Mouse (Mus musculus) MEL (cell line): ENCODE data around the gene Rapgef4. TPM values are rescaled to one million over a fixed set of nuclear protein-coding genes. Genes with fewer than 3 reads are reported as not detected.

Experiments
- DNase-seq: peaks from one replicate; pipeline ENCODE4 v3.0.0; 2011; ENCODE audit warnings: low read depth, low spot score
- H3K27ac ChIP-seq: 2 replicates; pipeline ENCODE4 v1.5.1; 2012; ENCODE audit warnings: low read depth, mild to moderate bottlenecking, control low read depth, low read length, moderate library complexity; ENCODE audit not compliant: control insufficient read depth
- H3K27me3 ChIP-seq, 2 experiments: fragments of 150-350 bp in 1 of 2; sonication (generic) in 1 of 2; 2 replicates each; pipeline ENCODE4 v1.6.1; 2012; ENCODE audit warnings: low read length in 2 of 2, mild to moderate bottlenecking in 2 of 2, improper control_type of control experiment in 1 of 2, moderate library complexity in 1 of 2; ENCODE audit not compliant: insufficient read depth in 2 of 2, control insufficient read depth in 1 of 2
- H3K36me3 ChIP-seq, 2 experiments: 2 replicates each; pipeline ENCODE4 v1.6.1; 2012 to 2014; ENCODE audit warnings: low read length in 2 of 2, improper control_type of control experiment in 1 of 2, inconsistent platforms in 1 of 2, mild to moderate bottlenecking in 1 of 2; ENCODE audit not compliant: insufficient read depth in 2 of 2, control insufficient read depth in 1 of 2
- H3K4me1 ChIP-seq, 2 experiments: fragments of 150-350 bp in 1 of 2; sonication (generic) in 1 of 2; 2 replicates each; pipeline ENCODE4 v1.6.1; 2012; ENCODE audit warnings: low read length in 2 of 2, improper control_type of control experiment in 1 of 2, mild to moderate bottlenecking in 1 of 2; ENCODE audit not compliant: insufficient read depth in 2 of 2, control insufficient read depth in 1 of 2
- H3K4me3 ChIP-seq, 2 experiments: fragments of 150-350 bp in 1 of 2; sonication (generic) in 1 of 2; 2 replicates each; pipeline ENCODE4 v1.5.1; 2012; ENCODE audit warnings: low read depth in 2 of 2, low read length in 2 of 2, mild to moderate bottlenecking in 2 of 2, moderate library complexity in 2 of 2, control low read depth in 1 of 2, improper control_type of control experiment in 1 of 2; ENCODE audit not compliant: control insufficient read depth in 1 of 2, insufficient read depth in 1 of 2
- H3K79me2 ChIP-seq: 2 replicates; pipeline ENCODE4 v1.6.1; 2012; ENCODE audit warnings: mild to moderate bottlenecking, low read length, moderate library complexity; ENCODE audit not compliant: control insufficient read depth, poor library complexity, insufficient read depth
- H3K9ac ChIP-seq: 2 replicates; pipeline ENCODE4 v1.6.1; 2012; ENCODE audit warnings: low read depth, mild to moderate bottlenecking, control low read depth, low read length, moderate library complexity; ENCODE audit not compliant: control insufficient read depth, poor library complexity, severe bottlenecking
- H3K9me3 ChIP-seq: fragments of 150-350 bp; sonication (generic); replicated peaks from 2 replicates; pipeline ENCODE4 v1.6.1; 2012; ENCODE audit warnings: mild to moderate bottlenecking, low read length, improper control_type of control experiment, moderate library complexity; ENCODE audit not compliant: insufficient read depth
- BHLHE40 ChIP-seq: IDR thresholded peaks from 2 replicates; pipeline ENCODE4 v1.6.1; 2012; ENCODE audit warnings: low read depth, mild to moderate bottlenecking, inconsistent platforms, low read length, improper control_type of control experiment, borderline replicate concordance
- CHD1 ChIP-seq: IDR thresholded peaks from 2 replicates; pipeline ENCODE4 v1.6.1; 2012; ENCODE audit warnings: low read depth, mild to moderate bottlenecking, inconsistent platforms, low read length, improper control_type of control experiment
- E2F4 ChIP-seq: IDR thresholded peaks from 2 replicates; pipeline ENCODE4 v1.6.1; 2011; ENCODE audit warnings: low read depth, low read length, improper control_type of control experiment, borderline replicate concordance
- ELF1 ChIP-seq: IDR thresholded peaks from 2 replicates; pipeline ENCODE4 v1.6.1; 2014; ENCODE audit warnings: low read depth, mild to moderate bottlenecking, inconsistent platforms, low read length, improper control_type of control experiment, moderate library complexity
- EP300 ChIP-seq, 2 experiments: IDR thresholded peaks; 2 replicates each; pipeline ENCODE4 v1.6.1; 2011; ENCODE audit warnings: improper control_type of control experiment in 2 of 2, low read length in 2 of 2, low read depth in 1 of 2, mild to moderate bottlenecking in 1 of 2
- GABPA ChIP-seq: IDR thresholded peaks from 2 replicates; pipeline ENCODE4 v1.6.1; 2012; ENCODE audit warnings: low read depth, mild to moderate bottlenecking, inconsistent platforms, low read length, improper control_type of control experiment, moderate library complexity
- GATA1 ChIP-seq: IDR thresholded peaks from 2 replicates; pipeline ENCODE4 v1.6.1; 2011; ENCODE audit warnings: low read depth, low read length, improper control_type of control experiment
- JUND ChIP-seq: IDR thresholded peaks from 2 replicates; pipeline ENCODE4 v1.6.1; 2011; ENCODE audit warnings: low read depth, mild to moderate bottlenecking, improper control_type of control experiment, low read length
- KAT2A ChIP-seq: conservative IDR thresholded peaks from 2 replicates; pipeline ENCODE4 v1.6.1; 2012; ENCODE audit warnings: low read depth, low read length, improper control_type of control experiment, inconsistent platforms
- MAZ ChIP-seq: IDR thresholded peaks from 2 replicates; pipeline ENCODE4 v1.6.1; 2012; ENCODE audit warnings: low read depth, mild to moderate bottlenecking, inconsistent platforms, low read length, improper control_type of control experiment
- MEF2A ChIP-seq: IDR thresholded peaks from 2 replicates; pipeline ENCODE4 v1.6.1; 2014; ENCODE audit warnings: low read depth, mild to moderate bottlenecking, inconsistent platforms, low read length, improper control_type of control experiment; ENCODE audit not compliant: poor library complexity, insufficient replicate concordance, severe bottlenecking; ENCODE audit errors: extremely low read depth
- NELFE ChIP-seq: IDR thresholded peaks from 2 replicates; pipeline ENCODE4 v1.6.1; 2011; ENCODE audit warnings: low read depth, low read length, improper control_type of control experiment
- NRF1 ChIP-seq: IDR thresholded peaks from 2 replicates; pipeline ENCODE4 v1.6.1; 2014; ENCODE audit warnings: low read depth, mild to moderate bottlenecking, inconsistent platforms, low read length, improper control_type of control experiment, moderate library complexity; ENCODE audit not compliant: poor library complexity, insufficient read depth, severe bottlenecking
- POLR2A ChIP-seq, 2 experiments: IDR thresholded peaks; 2 replicates each; pipeline ENCODE4 v1.6.1; 2011 to 2012; ENCODE audit warnings: low read length in 2 of 2, mild to moderate bottlenecking in 2 of 2, control low read depth in 1 of 2, improper control_type of control experiment in 1 of 2, low read depth in 1 of 2, moderate library complexity in 1 of 2; ENCODE audit not compliant: control insufficient read depth in 1 of 2, insufficient read depth in 1 of 2, poor library complexity in 1 of 2
- POLR2AphosphoS2 ChIP-seq: IDR thresholded peaks from 2 replicates; pipeline ENCODE4 v1.6.1; 2011; ENCODE audit warnings: low read length, improper control_type of control experiment
- POLR2AphosphoS5 ChIP-seq: IDR thresholded peaks from 2 replicates; pipeline ENCODE4 v1.6.1; 2012; ENCODE audit warnings: low read depth, borderline replicate concordance, mild to moderate bottlenecking, inconsistent platforms, low read length, moderate library complexity, mixed read lengths
- RCOR1 ChIP-seq: IDR thresholded peaks from 2 replicates; pipeline ENCODE4 v1.6.1; 2012; ENCODE audit warnings: low read depth, mild to moderate bottlenecking, inconsistent platforms, low read length, improper control_type of control experiment
- SMC3 ChIP-seq: IDR thresholded peaks from 2 replicates; pipeline ENCODE4 v1.6.1; 2011; ENCODE audit warnings: low read depth, low read length, improper control_type of control experiment
- TAL1 ChIP-seq: IDR thresholded peaks from 2 replicates; pipeline ENCODE4 v1.6.1; 2012; ENCODE audit warnings: mild to moderate bottlenecking, inconsistent platforms, low read length, moderate library complexity, mixed read lengths
- TBP ChIP-seq: IDR thresholded peaks from 2 replicates; pipeline ENCODE4 v1.8.0; 2011; ENCODE audit warnings: low read depth, low read length, improper control_type of control experiment
- TCF12 ChIP-seq: IDR thresholded peaks from 2 replicates; pipeline ENCODE4 v1.6.1; 2014; ENCODE audit warnings: low read depth, mild to moderate bottlenecking, inconsistent platforms, low read length, improper control_type of control experiment, moderate library complexity
- ZMIZ1 ChIP-seq: IDR thresholded peaks from 2 replicates; pipeline ENCODE4 v1.6.1; 2012; ENCODE audit warnings: low read depth, mild to moderate bottlenecking, inconsistent platforms, low read length, improper control_type of control experiment, moderate library complexity
- ZNF384 ChIP-seq: IDR thresholded peaks from 2 replicates; pipeline ENCODE4 v1.6.1; 2012; ENCODE audit warnings: low read depth, mild to moderate bottlenecking, inconsistent platforms, low read length, improper control_type of control experiment
- polyA plus RNA-seq, 2 experiments: library from polyadenylated mRNA; stranded (reverse) in 1 of 2; unstranded in 1 of 2; fragments of >175 nt in 1 of 2; fragments of >200 nt in 1 of 2; gene quantifications; 2 replicates each; pipeline versions ENCODE4 v1.2.1 to v1.2.4; 2012; ENCODE audit warnings: low replicate concordance in 2 of 2, low read depth in 1 of 2; ENCODE audit not compliant: insufficient read length in 2 of 2, insufficient read depth in 1 of 2, missing spikeins in 1 of 2
- total RNA-seq: library from RNA; depleted of rRNA; stranded (reverse); fragments of 300-350 nt; gene quantifications from 2 replicates; pipeline ENCODE4 v1.2.3, GENCODE M21; 2012

Rapgef4 gene
- total and polyA plus RNA-seq, 3 experiments = not detected

GRCm38 (mm10) chr2:72090061-72090460 is 109.0 kb downstream of the Rapgef4 start:
- TF ChIP-seq TCF12 (no peak), ELF1 (no peak), ZNF384 (no peak), ZMIZ1 (no peak), POLR2AphosphoS2 (no peak), NELFE (no peak), POLR2A (IDR thresholded peaks at IDR 0.05; ENCODE audit: control insufficient read depth in 1 of 2, insufficient read depth in 1 of 2, low read depth in 1 of 2, low read length in 2 of 2, poor library complexity in 1 of 2) (no peak), SMC3 (no peak), GATA1 (no peak), MEF2A (no peak)
- Histone ChIP-seq H3K4me3 (no peak overlapping the region), H3K36me3 (no peaks in the 10 kb centered on the region), H3K27me3 (peaks cover 0 to 6% of the 10 kb centered on the region in 2 experiments; a peak in 3 of 4 replicates), H3K4me1 (no peaks in the 10 kb centered on the region), H3K9ac (no peak overlapping the region), H3K27ac (no peak overlapping the region), H3K79me2 (no peaks in the 10 kb centered on the region), H3K9me3 (no peaks in the 10 kb centered on the region)
- DNase-seq = no peak

GRCm38 (mm10) chr2:72092046-72092445 is 111.0 kb downstream of the Rapgef4 start:
- TF ChIP-seq KAT2A = no peak
- no peak for TF ChIP-seq NRF1
- no peak for TF ChIP-seq JUND
- TF ChIP-seq TAL1 = no peak
- no peak for TF ChIP-seq POLR2AphosphoS5
- no peak for TF ChIP-seq MAZ
- no peak for TF ChIP-seq TBP
- TF ChIP-seq BHLHE40 = no peak
- TF ChIP-seq GATA1 = no peak
- TF ChIP-seq E2F4 = no peak
- no peak for TF ChIP-seq GABPA
- TF ChIP-seq POLR2A (IDR thresholded peaks at IDR 0.05; ENCODE audit: control insufficient read depth in 1 of 2, insufficient read depth in 1 of 2, low read depth in 1 of 2, low read length in 2 of 2, poor library complexity in 1 of 2) = no peak
- no peak for TF ChIP-seq EP300 (IDR thresholded peaks at IDR 0.05; ENCODE audit: low read depth in 1 of 2, low read length in 2 of 2)
- no peak for TF ChIP-seq NELFE
- TF ChIP-seq MEF2A = no peak
- no peak for TF ChIP-seq CHD1
- no peak for TF ChIP-seq ZMIZ1
- no peak for TF ChIP-seq SMC3
- no peak for TF ChIP-seq RCOR1
- no peaks in the 10 kb centered on the region for H3K4me1 ChIP-seq
- no peak overlapping the region for H3K9ac ChIP-seq
- H3K79me2 ChIP-seq = no peaks in the 10 kb centered on the region
- no peaks in the 10 kb centered on the region for H3K9me3 ChIP-seq
- H3K36me3 ChIP-seq = no peaks in the 10 kb centered on the region
- H3K27ac ChIP-seq = no peak overlapping the region
- DNase-seq = no peak
- H3K27me3 ChIP-seq = peaks cover 0 to 5% of the 10 kb centered on the region in 2 experiments; a peak in 2 of 4 replicates
- H3K4me3 ChIP-seq = no peak overlapping the region
